Mouse (Mus musculus) fibroblast of lung, adult 2 months (primary cell): Measurements from ENCODE around the gene Fam20c.

ENCODE experiments used
- DNase-seq: peaks from one replicate; pipeline ENCODE4 v3.0.0-alpha.2; 2011; ENCODE audit warnings: low read depth

The Fam20c gene

GRCm38 (mm10) chr5:138756311-138757085 is 2.2 kb downstream of the Fam20c start:
- peak; percentile 72 for DNase-seq

- DNase-seq, result no peak
These were observed 2.8 kb downstream of the Fam20c start for GRCm38 (mm10) chr5:138757135-138757534.

- no peak for DNase-seq
These were observed 3.3 kb downstream of the Fam20c start for GRCm38 (mm10) chr5:138757616-138758015.

- no peak for DNase-seq
These were observed 4.2 kb downstream of the Fam20c start for GRCm38 (mm10) chr5:138758533-138758932.

- no peak for DNase-seq
These were observed 7.6 kb downstream of the Fam20c start for GRCm38 (mm10) chr5:138761836-138762334.

GRCm38 (mm10) chr5:138762361-138762760 is 8.0 kb downstream of the Fam20c start:
- DNase-seq, result no peak

GRCm38 (mm10) chr5:138764601-138765000 is 10.3 kb downstream of the Fam20c start:
- DNase-seq, result no peak

GRCm38 (mm10) chr5:138767650-138768049 is 13.3 kb downstream of the Fam20c start:
- no peak for DNase-seq

- no peak for DNase-seq
These were observed 14.4 kb downstream of the Fam20c start for GRCm38 (mm10) chr5:138768704-138769103.

GRCm38 (mm10) chr5:138769126-138769525 is 14.8 kb downstream of the Fam20c start:
- DNase-seq, result no peak

- DNase-seq, result no peak
These were observed 20.8 kb downstream of the Fam20c start for GRCm38 (mm10) chr5:138775096-138775495.

- DNase-seq, result peak; percentile 95
These were observed 22.0 kb downstream of the Fam20c start for GRCm38 (mm10) chr5:138776346-138776745.

- no peak for DNase-seq
These were observed 24.6 kb downstream of the Fam20c start for GRCm38 (mm10) chr5:138778731-138779463.

- no peak for DNase-seq
These were observed 25.3 kb downstream of the Fam20c start for GRCm38 (mm10) chr5:138779655-138780054.

- no peak for DNase-seq
These were observed 28.4 kb downstream of the Fam20c start for GRCm38 (mm10) chr5:138782697-138783096.

- no peak for DNase-seq
These were observed 28.9 kb downstream of the Fam20c start for GRCm38 (mm10) chr5:138783181-138783580.

- DNase-seq, result no peak
These were observed 31.7 kb downstream of the Fam20c start for GRCm38 (mm10) chr5:138785986-138786515.

- no peak for DNase-seq
These were observed 33.3 kb downstream of the Fam20c start for GRCm38 (mm10) chr5:138787648-138788047.

GRCm38 (mm10) chr5:138788481-138789211 is 34.3 kb downstream of the Fam20c start:
- DNase-seq, result peak; percentile 27

GRCm38 (mm10) chr5:138790954-138791480 is 36.7 kb downstream of the Fam20c start:
- DNase-seq, result no peak

GRCm38 (mm10) chr5:138801588-138802116 is 47.3 kb downstream of the Fam20c start:
- no peak for DNase-seq

GRCm38 (mm10) chr5:138804286-138804685 is 50.0 kb downstream of the Fam20c start:
- no peak for DNase-seq
